8 mouse cellular contexts compared by ENCODE assay signal in genomic region chr2:64097937-64098617, GRCm38 (mm10). TPM values are rescaled to one million over a fixed set of nuclear protein-coding genes. Genes with fewer than 3 reads are reported as not detected.
DNase-seq lines count a peak whose midpoint lies in the region; ATAC-seq lines count a peak whose summit lies in the region.

Gene Fign, minus strand, starts transcription at chr2:64098038.

- ATAC-seq in intestine, embryonic 15.5 days = peak; percentile 93

- DNase-seq in adrenal gland, postnatal 25 days = peak; percentile 77
- DNase-seq in embryo, embryonic 11.5 days (ENCODE audit: low read depth, low spot score) = peak; percentile 85
- peak; percentile 62 to 72 for DNase-seq in gastrocnemius, postnatal 36 days
- peak; percentile 67 to 79 for DNase-seq in left cerebral cortex, postnatal 14 days (ENCODE audit: low spot score in 2 of 2)
- DNase-seq in mesoderm, embryonic 11.5 days (ENCODE audit: low read depth, low spot score) = peak; percentile 93
- peak; percentile 82 for DNase-seq in skeletal muscle tissue, adult 2 months (ENCODE audit: low read depth, low spot score)
- DNase-seq in thymus, postnatal 14 days = no peak

- peak within 1 kb of the TSS; percentile 83 for H3K4me2 ChIP-seq in intestine, embryonic 15.5 days (replicated peaks)

- no peaks in the 10 kb centered on the region for H3K36me3 ChIP-seq in intestine, embryonic 15.5 days

- no peaks in the 10 kb centered on the region for H3K27me3 ChIP-seq in intestine, embryonic 15.5 days (replicated peaks)

- H3K9me3 ChIP-seq in intestine, embryonic 15.5 days = no peaks in the 10 kb centered on the region

- intact Hi-C loops in gastrocnemius, postnatal 36 days (cut with DNase I) = no loop called here
- intact Hi-C loops in left cerebral cortex, postnatal 14 days (cut with DNase I) = loop anchor here (10.0 kb wide), 3 partner anchors 123 to 757 kb away; no protein-coding TSS in a partner anchor

- peak within 1 kb of the TSS; percentile 93 for H3K27ac ChIP-seq in intestine, embryonic 15.5 days

- H3K4me3 ChIP-seq in intestine, embryonic 15.5 days (replicated peaks) = peak within 1 kb of the TSS; percentile 65

- H3K4me1 ChIP-seq in intestine, embryonic 15.5 days (replicated peaks) = 0 out of 2 replicates have a peak, but pooled peaks cover 7% of the 10 kb centered on the region

- peak within 1 kb of the TSS; percentile 66 for H3K9ac ChIP-seq in intestine, embryonic 15.5 days

- WGBS in intestine, embryonic 15.5 days = under 1% methylated on average over 73 of the region's 85 CpGs

RNA-seq across cellular contexts. Expression of gene Fign, which starts in this region (rescaled TPM):
- 3.6 and 5.1 TPM in 2 replicates for total RNA-seq in adrenal gland, postnatal 25 days (2021)
- total RNA-seq in gastrocnemius, postnatal 36 days (2021) = 1 to 10 TPM in 1 of 2 experiments, under 1 TPM in 1; 0.62 to 2.3 TPM
- polyA plus RNA-seq in intestine, embryonic 15.5 days (2015; fragmentation: Nextera tagmentation; extraction: Ambion mirVana) = 2.2 and 2.6 TPM in 2 replicates
- total RNA-seq in left cerebral cortex, postnatal 14 days (2021) = 1 to 10 TPM; 1.8 to 3.0 TPM
